Mouse (Mus musculus): Measurements from ENCODE around the gene Bmp8a.
"Not testable (repeated sequence)": the region's sequence is repeated elsewhere in the genome, so short reads cannot be mapped to it uniquely, and the experiment has no call there.

Gene Bmp8a

DNA sequence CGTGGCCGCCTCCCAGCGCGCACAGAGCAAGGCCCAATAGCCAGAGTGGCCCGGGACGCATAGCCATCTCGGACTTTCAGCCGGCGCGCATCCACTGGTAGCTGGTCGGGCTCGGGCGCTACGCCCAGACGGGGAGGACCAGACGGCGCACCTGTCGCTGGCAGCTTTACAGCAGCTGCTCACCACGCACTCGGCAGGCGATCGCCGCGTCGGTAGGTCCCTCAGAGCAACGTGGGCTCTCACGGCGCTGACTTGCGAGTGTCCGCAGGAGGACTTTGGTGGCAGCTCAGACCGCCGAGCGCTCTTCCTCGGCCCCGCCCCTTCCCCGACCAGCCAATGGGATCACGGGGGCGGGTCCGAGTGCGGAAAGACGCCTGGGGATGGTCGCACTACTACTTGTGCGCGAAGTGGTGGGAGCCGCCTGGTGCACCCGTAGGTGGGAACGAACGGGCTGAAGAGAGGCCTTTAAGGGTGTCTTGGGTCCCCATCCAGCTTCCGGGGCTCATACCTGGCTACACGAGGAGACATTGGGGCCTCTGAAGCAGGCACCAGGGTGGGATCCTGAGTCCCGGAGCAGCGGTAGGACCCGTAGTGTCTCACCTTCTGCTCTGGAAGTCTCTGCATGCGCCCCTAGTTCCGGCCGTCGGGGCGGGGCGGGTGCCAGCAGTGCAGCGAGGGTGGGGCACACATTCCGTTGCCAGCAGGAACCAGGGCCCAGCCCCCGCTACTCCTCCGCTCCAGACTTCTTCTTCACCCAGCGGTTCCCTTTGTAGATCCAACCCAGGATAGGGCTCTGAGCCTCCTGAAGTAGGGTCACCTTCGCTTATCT, at the start of gene Bmp8a:
Bmp8a (minus strand) TSS at position 611 of the 829 bp plus-strand sequence.
- DNase-seq (ENCODE audit: low spot score) = no peak

- DNase-seq (ENCODE audit: low spot score) = peak; percentile 31
Measured at GRCm38 (mm10) chr4:123392187-123392586, 49.1 kb upstream of the Bmp8a start.

- DNase-seq (ENCODE audit: low spot score) = no peak
Measured at GRCm38 (mm10) chr4:123385028-123385427, 42.0 kb upstream of the Bmp8a start.

- DNase-seq (ENCODE audit: low spot score) = no peak
Measured at GRCm38 (mm10) chr4:123383173-123383572, 40.1 kb upstream of the Bmp8a start.

GRCm38 (mm10) chr4:123382051-123382450, 39.0 kb upstream of the Bmp8a start:
- no peak for DNase-seq (ENCODE audit: low spot score)

DNA sequence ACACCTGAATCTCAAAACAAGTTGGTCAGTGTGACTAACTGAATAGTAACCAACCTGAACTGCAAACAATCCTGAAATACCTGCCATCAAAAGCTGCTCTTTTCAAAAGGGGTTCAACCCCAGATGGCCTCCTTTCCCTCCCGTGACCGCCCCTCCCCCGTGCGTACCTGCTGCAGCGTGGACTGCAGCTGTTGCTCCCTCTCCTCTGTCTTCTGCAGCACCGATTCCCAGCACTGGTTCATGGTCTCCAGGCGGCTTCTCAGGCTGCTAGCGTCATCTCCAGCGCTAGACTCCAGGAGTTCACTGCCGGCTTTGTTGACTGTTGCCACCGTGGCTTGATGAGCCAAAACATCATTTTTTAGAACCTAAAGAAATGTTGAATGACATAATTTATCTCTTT, 38.5 kb upstream of the Bmp8a start:
- DNase-seq (ENCODE audit: low spot score) = no peak

- DNase-seq (ENCODE audit: low spot score) = no peak
Measured at GRCm38 (mm10) chr4:123376031-123376430, 33.0 kb upstream of the Bmp8a start.

- DNase-seq (ENCODE audit: low spot score) = no peak
Measured at GRCm38 (mm10) chr4:123374316-123375008, 31.4 kb upstream of the Bmp8a start.

DNA sequence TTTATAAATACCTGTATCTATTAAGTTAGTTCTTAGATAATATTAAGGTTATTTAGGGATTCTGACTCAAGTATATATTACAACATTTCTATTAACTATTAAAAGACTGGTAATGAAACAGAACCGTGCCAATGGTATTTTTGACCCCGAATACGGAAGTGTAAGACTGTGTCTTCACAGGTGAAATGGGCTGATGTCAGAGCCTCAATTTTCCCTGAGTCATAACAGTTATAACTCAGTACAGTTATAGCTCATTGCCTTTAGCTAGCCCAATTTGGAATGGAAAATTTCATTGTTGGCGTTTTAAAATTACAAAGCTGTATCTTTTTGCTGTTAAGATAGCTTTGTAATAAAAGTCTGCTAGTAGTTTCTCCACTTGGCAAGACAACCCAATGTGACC, 20.5 kb upstream of the Bmp8a start:
- no peak for DNase-seq (ENCODE audit: low spot score)

- no peak for DNase-seq (ENCODE audit: low spot score)
Measured at GRCm38 (mm10) chr4:123360771-123361170, 17.7 kb upstream of the Bmp8a start.

- DNase-seq (ENCODE audit: low spot score) = no peak
Measured at GRCm38 (mm10) chr4:123358613-123359012, 15.6 kb upstream of the Bmp8a start.

- no peak for DNase-seq (ENCODE audit: low spot score)
Measured at GRCm38 (mm10) chr4:123355941-123356340, 12.9 kb upstream of the Bmp8a start.

- DNase-seq (ENCODE audit: low spot score) = no peak
Measured at GRCm38 (mm10) chr4:123353271-123353877, 10.3 kb upstream of the Bmp8a start.

- DNase-seq (ENCODE audit: low spot score) = no peak
Measured at GRCm38 (mm10) chr4:123343471-123343789, 378 bp upstream of the Bmp8a start.

- DNase-seq (ENCODE audit: low spot score) = no peak
Measured at GRCm38 (mm10) chr4:123342091-123342641, 886 bp downstream of the Bmp8a start.

DNA sequence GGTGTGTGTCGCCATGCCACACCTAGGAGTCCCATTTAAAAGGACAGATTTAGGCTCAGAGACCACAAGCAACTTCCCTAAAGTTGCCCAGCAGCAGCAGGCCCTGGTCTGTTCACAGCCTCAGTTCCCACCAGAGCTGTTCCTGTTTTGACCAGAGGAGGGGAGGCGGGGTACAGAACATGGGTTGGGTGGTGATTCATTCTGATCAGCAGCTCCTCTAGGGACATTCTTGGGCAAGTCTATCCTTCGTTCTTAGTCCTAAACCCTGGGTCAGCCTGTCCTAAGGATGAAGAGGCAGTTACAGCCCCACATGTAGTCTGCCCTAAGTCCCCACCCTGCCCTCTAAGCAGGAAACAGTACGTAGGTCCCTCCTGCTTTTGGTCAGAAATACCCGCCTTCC, 2.8 kb downstream of the Bmp8a start:
- no peak for DNase-seq (ENCODE audit: low spot score)

DNA sequence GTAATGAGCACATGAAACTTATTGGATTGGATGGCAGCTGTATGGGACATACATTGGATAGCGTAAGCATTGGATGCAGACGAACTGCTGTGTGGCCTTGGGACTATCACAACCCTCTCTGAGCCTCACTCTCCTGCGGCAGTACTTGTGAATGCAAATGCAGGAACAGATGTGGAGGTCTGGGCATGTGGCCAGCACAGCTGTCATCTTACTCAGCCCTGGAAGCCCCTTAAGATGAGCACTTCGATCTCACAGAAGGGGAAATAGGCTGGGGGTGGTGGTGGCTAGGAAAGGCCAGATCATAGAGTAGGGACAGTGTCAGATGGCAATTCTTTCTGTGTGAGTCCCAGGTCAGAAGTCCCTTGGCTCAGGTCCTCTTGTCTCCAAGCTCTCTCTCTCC, 5.4 kb downstream of the Bmp8a start:
- DNase-seq (ENCODE audit: low spot score) = no peak

DNA sequence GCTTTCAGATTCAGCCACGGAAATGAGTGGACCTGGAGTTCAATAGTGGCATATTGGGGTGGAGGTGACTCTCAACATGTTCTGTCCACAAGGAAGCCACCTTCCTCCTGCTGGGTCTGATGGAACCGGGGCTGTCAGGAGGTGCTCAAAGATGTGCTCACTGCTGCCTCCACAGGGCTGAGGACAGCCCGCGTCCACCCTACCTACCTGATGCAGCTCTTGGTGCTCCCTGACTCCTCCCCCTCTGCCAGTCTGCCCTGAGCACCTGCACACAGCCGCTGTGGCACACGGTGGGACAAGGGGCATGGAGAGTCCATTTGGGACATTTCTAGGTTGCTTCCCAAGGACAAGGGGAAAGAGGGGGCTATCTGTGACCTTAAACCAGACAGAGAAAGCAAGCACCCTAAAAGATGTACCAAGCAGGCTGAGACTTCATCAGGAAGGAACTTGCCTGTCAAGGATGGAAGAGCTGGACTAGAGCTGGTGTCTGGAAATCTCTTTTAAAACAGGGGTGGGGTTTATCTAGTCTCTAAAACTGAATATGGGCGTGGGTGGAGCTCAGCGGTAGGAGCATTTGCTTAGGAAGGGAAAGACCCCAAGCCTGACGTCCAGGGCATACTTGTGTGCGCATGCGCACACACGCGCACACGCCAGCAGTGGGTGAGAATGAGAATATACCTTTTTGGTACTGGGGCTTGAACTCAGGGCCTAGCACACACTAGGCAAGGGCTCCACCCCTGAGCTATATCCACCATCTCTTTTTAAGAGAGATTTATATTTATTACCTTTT, 7.1 kb downstream of the Bmp8a start:
- no peak for DNase-seq (ENCODE audit: low spot score)

DNA sequence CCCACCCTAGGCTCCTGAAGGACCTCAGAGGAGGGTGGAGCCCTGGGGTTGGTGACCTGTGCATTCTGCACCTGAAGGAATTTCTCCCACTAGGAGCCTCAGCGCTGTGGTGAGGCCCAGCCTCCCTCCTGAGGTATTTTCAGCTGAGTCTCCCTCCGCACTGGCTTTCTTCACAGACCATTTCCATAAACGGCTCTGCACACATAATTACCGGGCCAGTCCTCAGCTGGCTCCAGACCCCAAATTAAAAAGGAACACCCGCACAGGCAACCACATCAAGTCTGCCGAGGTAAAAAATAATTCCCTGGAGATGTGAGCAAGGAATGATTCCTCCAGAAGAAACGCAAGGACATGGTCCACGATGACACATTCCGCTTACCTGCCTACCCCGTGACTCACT, 7.8 kb downstream of the Bmp8a start:
- not testable (repeated sequence) for DNase-seq (ENCODE audit: low spot score)

GRCm38 (mm10) chr4:123334177-123334576, 8.9 kb downstream of the Bmp8a start:
- peak; percentile 66 for DNase-seq (ENCODE audit: low spot score)

- no peak for DNase-seq (ENCODE audit: low spot score)
Measured at GRCm38 (mm10) chr4:123333151-123333550, 9.9 kb downstream of the Bmp8a start.

DNA sequence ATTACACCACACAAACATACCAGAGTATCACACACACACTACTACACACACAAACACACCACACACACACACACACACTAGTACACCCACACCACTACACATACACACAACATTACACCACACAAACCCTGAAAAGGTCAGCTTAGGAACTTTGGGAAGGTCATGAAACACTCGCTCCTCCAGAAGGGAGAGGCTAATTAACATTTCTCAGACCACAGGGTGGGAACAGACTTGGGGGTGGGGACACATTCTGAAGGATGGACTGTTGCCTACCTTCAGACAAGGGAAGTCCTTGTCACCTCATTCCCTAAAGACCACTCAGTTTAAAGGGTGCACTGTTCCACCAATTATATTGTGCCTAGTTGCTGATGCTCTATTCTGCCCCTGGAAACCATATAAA, 11.1 kb downstream of the Bmp8a start:
- DNase-seq (ENCODE audit: low spot score) = not testable (repeated sequence)
